Mouse (Mus musculus) stomach, embryonic 14.5 days (tissue): ENCODE data around the gene Sox2. TPM values are rescaled to one million over a fixed set of nuclear protein-coding genes. Genes with fewer than 3 reads are reported as not detected.

Experiments used
- ATAC-seq: fragments of 200-750 bp; cut with Nextera tagmentation; 2 replicates; pipeline ENCODE4 v1.8.0; 2017; ENCODE audit warnings: low read depth, moderate TSS enrichment; ENCODE audit not compliant: insufficient number of reproducible peaks, insufficient read depth, low FRiP score
- H3K27ac ChIP-seq: fragments of 300-500 bp; sonication (generic); 2 replicates; pipeline ENCODE4 v1.5.1; 2014; ENCODE audit warnings: mild to moderate bottlenecking, low read length, moderate library complexity, mixed read lengths
- H3K27me3 ChIP-seq: fragments of 300-500 bp; sonication (generic); 2 replicates; pipeline ENCODE4 v1.6.1; 2014; ENCODE audit warnings: low read length, control low read depth, mixed read lengths; ENCODE audit not compliant: control insufficient read depth, insufficient read depth
- H3K36me3 ChIP-seq: fragments of 300-500 bp; sonication (generic); 2 replicates; pipeline ENCODE4 v1.6.1; 2014; ENCODE audit warnings: mild to moderate bottlenecking, control low read depth, low read length, moderate library complexity, mixed read lengths; ENCODE audit not compliant: control insufficient read depth, insufficient read depth
- H3K4me1 ChIP-seq: fragments of 300-500 bp; sonication (generic); 2 replicates; pipeline ENCODE4 v1.6.1; 2014; ENCODE audit warnings: low read length, control low read depth, mixed read lengths; ENCODE audit not compliant: control insufficient read depth, insufficient read depth
- H3K4me2 ChIP-seq: fragments of 300-500 bp; sonication (generic); replicated peaks from 2 replicates; pipeline ENCODE4 v1.6.1; 2014; ENCODE audit warnings: low read depth, low read length, control low read depth
- H3K4me3 ChIP-seq: fragments of 300-500 bp; sonication (generic); 2 replicates; pipeline ENCODE4 v1.5.1; 2014; ENCODE audit warnings: low read depth, low read length, control low read depth
- H3K9ac ChIP-seq: fragments of 300-500 bp; sonication (generic); replicated peaks from 2 replicates; pipeline ENCODE4 v1.6.1; 2014; ENCODE audit warnings: low read depth, mild to moderate bottlenecking, control low read depth, low read length, moderate library complexity, mixed read lengths
- H3K9me3 ChIP-seq: fragments of 300-500 bp; sonication (generic); 2 replicates; pipeline ENCODE4 v1.6.1; 2016; ENCODE audit warnings: low read depth, low read length, control low read depth; ENCODE audit not compliant: control insufficient read depth
- WGBS: fragments of 180-500 bp; shearing (Covaris S2); extraction: QIAGEN DNeasy Blood & Tissue Kit; methylation state at CpG from one replicate; pipeline ENCODE4 v1.1.7; 2014; 5-methylcytosine and 5-hydroxymethylcytosine counted together
- microRNA counts: library from miRNA; unstranded; fragments of <30 nt; microRNA quantifications from one replicate; lab custom pipeline; 2016
- microRNA-seq: library from miRNA; unstranded; fragments of <30 nt; microRNA quantifications from one replicate; pipeline ENCODE4, GENCODE M21; 2016
- polyA plus RNA-seq: library from polyadenylated mRNA; unstranded; fragments of >200 nt; fragmentation: Nextera tagmentation; extraction: Ambion mirVana; gene quantifications from 2 replicates; pipeline ENCODE4 v1.2.1, GENCODE M21; 2014

Gene Sox2
- polyA plus RNA-seq, 1 experiment from 2014 or later: 12.0 TPM

GRCm38 (mm10) chr3:34679921-34680320, 29.7 kb downstream of the Sox2 start:
- Histone ChIP-seq H3K9me3 (no peaks in the 10 kb centered on the region), H3K4me3 (no peak overlapping the region), H3K4me2 (no peak overlapping the region), H3K27ac (no peak overlapping the region), H3K4me1 (0 out of 2 replicates have a peak, but pooled peaks cover 9% of the 10 kb centered on the region), H3K36me3 (no peaks in the 10 kb centered on the region), H3K27me3 (no peaks in the 10 kb centered on the region), H3K9ac (no peak overlapping the region)
- WGBS: 36% methylated on average over 3 of the region's 3 CpGs
- ATAC-seq: no peak

GRCm38 (mm10) chr3:34688072-34688471, 37.9 kb downstream of the Sox2 start:
- Histone ChIP-seq H3K27ac (no peak overlapping the region), H3K9ac (no peak overlapping the region), H3K4me1 (peaks cover 5% of the 10 kb centered on the region; the same call in 1 of the 2 replicates), H3K36me3 (no peaks in the 10 kb centered on the region), H3K27me3 (no peaks in the 10 kb centered on the region), H3K4me3 (no peak overlapping the region), H3K4me2 (no peak overlapping the region), H3K9me3 (no peaks in the 10 kb centered on the region)
- no peak for ATAC-seq
- WGBS: 73% methylated on average over 6 of the region's 6 CpGs

GRCm38 (mm10) chr3:34691703-34692393, 41.6 kb downstream of the Sox2 start:
- peaks cover 5% of the 10 kb centered on the region; the same call in 1 of the 2 replicates for H3K4me1 ChIP-seq

GRCm38 (mm10) chr3:34692394-34692745, 42.2 kb downstream of the Sox2 start:
- Histone ChIP-seq H3K36me3 (no peaks in the 10 kb centered on the region), H3K27me3 (no peaks in the 10 kb centered on the region), H3K9me3 (no peaks in the 10 kb centered on the region), H3K27ac (no peak overlapping the region), H3K4me2 (peak overlapping the region; percentile 49), H3K9ac (no peak overlapping the region; the same call in 1 of the 2 replicates), H3K4me3 (peak overlapping the region; percentile 20), H3K4me1 (peaks cover 5% of the 10 kb centered on the region; the same call in 1 of the 2 replicates)
- 18% methylated on average over 15 of the region's 15 CpGs for WGBS
- ATAC-seq: no peak

More at GRCm38 (mm10) chr3:34691703-34692393, 41.6 kb downstream of the Sox2 start:
- Histone ChIP-seq H3K4me2 (peak overlapping the region; percentile 49), H3K27ac (no peak overlapping the region), H3K9ac (no peak overlapping the region; the same call in 1 of the 2 replicates), H3K27me3 (no peaks in the 10 kb centered on the region), H3K4me3 (peak overlapping the region; percentile 20), H3K9me3 (no peaks in the 10 kb centered on the region), H3K36me3 (no peaks in the 10 kb centered on the region)
- 20% methylated on average over 20 of the region's 20 CpGs for WGBS
- 0 out of 2 replicates have a peak, but pooled peaks have one; percentile 53 for ATAC-seq

MicroRNA genes within 50 kb of the gene (microRNA counts, 519-probe panel; counts per million panel counts)
- microRNA mmu-miR-1897-3p (lab: Ali Mortazavi, UCI): not detected

Small RNA genes within 50 kb of the gene (microRNA-seq; reads per million reads assigned to microRNA genes)
- not detected for gene Mir1897
